Mouse (Mus musculus): ENCODE results near the gene Rmdn3.

Gene Rmdn3

GRCm38 (mm10) chr2:119156681-119157572 is at the start of gene Rmdn3:
Gene Rmdn3, minus strand, starts transcription at chr2:119157034.
- peak; percentile 94 for DNase-seq

GRCm38 (mm10) chr2:119203871-119204460 is 47.1 kb upstream of the Rmdn3 start:
- no peak for DNase-seq

- no peak for DNase-seq
Observed at GRCm38 (mm10) chr2:119202914-119203453, 46.1 kb upstream of the Rmdn3 start.

- DNase-seq = no peak
Observed at GRCm38 (mm10) chr2:119198934-119199333, 42.1 kb upstream of the Rmdn3 start.

GRCm38 (mm10) chr2:119198049-119198448 is 41.2 kb upstream of the Rmdn3 start:
- no peak for DNase-seq

GRCm38 (mm10) chr2:119197493-119197892 is 40.7 kb upstream of the Rmdn3 start:
- DNase-seq = no peak

GRCm38 (mm10) chr2:119196316-119197108 is 39.7 kb upstream of the Rmdn3 start:
- no peak for DNase-seq

- DNase-seq = no peak
Observed at GRCm38 (mm10) chr2:119194140-119194539, 37.3 kb upstream of the Rmdn3 start.

GRCm38 (mm10) chr2:119190969-119191368 is 34.1 kb upstream of the Rmdn3 start:
- no peak for DNase-seq

- DNase-seq = peak; percentile 85
Observed at GRCm38 (mm10) chr2:119189029-119189710, 32.3 kb upstream of the Rmdn3 start.

- DNase-seq = no peak
Observed at GRCm38 (mm10) chr2:119182914-119183313, 26.1 kb upstream of the Rmdn3 start.

- DNase-seq = no peak
Observed at GRCm38 (mm10) chr2:119177384-119177939, 20.6 kb upstream of the Rmdn3 start.

GRCm38 (mm10) chr2:119176761-119177160 is 19.9 kb upstream of the Rmdn3 start:
- no peak for DNase-seq

GRCm38 (mm10) chr2:119175614-119176013 is 18.8 kb upstream of the Rmdn3 start:
- DNase-seq = no peak

GRCm38 (mm10) chr2:119174866-119175265 is 18.0 kb upstream of the Rmdn3 start:
- DNase-seq = no peak

- DNase-seq = no peak
Observed at GRCm38 (mm10) chr2:119173991-119174651, 17.3 kb upstream of the Rmdn3 start, which contains the start of gene Gm14137. Gene Gm14137, plus strand, starts transcription at chr2:119174509.

- no peak for DNase-seq
Observed at GRCm38 (mm10) chr2:119172862-119173576, 16.2 kb upstream of the Rmdn3 start.

GRCm38 (mm10) chr2:119172446-119172845 is 15.6 kb upstream of the Rmdn3 start:
- no peak for DNase-seq

GRCm38 (mm10) chr2:119171574-119171973 is 14.7 kb upstream of the Rmdn3 start:
- DNase-seq = no peak

- DNase-seq = no peak
Observed at GRCm38 (mm10) chr2:119170282-119170681, 13.4 kb upstream of the Rmdn3 start.

- no peak for DNase-seq
Observed at GRCm38 (mm10) chr2:119167866-119168256, 11.0 kb upstream of the Rmdn3 start.
